Mouse (Mus musculus): ENCODE results near the gene Wdr61.

GRCm38 (mm10) chr9:54715776-54716175 is 18.5 kb downstream of the Wdr61 start:
- TF ChIP-seq CHD2 (IDR thresholded peaks at IDR 0.05; ENCODE audit: low read depth, low read length) (no peak), HCFC1 (IDR thresholded peaks at IDR 0.05; ENCODE audit: borderline replicate concordance, insufficient read depth, low read length) (no peak), ZC3H11A (IDR thresholded peaks at IDR 0.05; ENCODE audit: borderline replicate concordance, low read depth, low read length) (no peak)

All from ES-E14 (cell line).